Mouse (Mus musculus) myocyte (in vitro differentiated cells): ENCODE measurements around the gene Rnf115. TPM values are rescaled to one million over a fixed set of nuclear protein-coding genes. Genes with fewer than 3 reads are reported as not detected.
"Not testable (repeated sequence)": the region's sequence is repeated elsewhere in the genome, so short reads cannot be mapped to it uniquely, and the experiment has no call there.

ENCODE experiments used
- H3K27me3 ChIP-seq: one replicate; pipeline ENCODE4 v1.6.1; 2011; ENCODE audit not compliant: control insufficient read depth, insufficient read depth, insufficient read length
- H3K36me3 ChIP-seq: one replicate; pipeline ENCODE4 v1.6.1; 2011; ENCODE audit not compliant: control insufficient read depth, insufficient read depth
- H3K4me2 ChIP-seq: one replicate; pipeline ENCODE4 v1.6.1; 2011; ENCODE audit warnings: low read depth, control low read depth
- H3K4me3 ChIP-seq: one replicate; pipeline ENCODE4 v1.5.1; 2011; ENCODE audit warnings: mild to moderate bottlenecking, control low read depth, moderate library complexity
- H3K79me2 ChIP-seq: one replicate; pipeline ENCODE4 v1.6.1; 2011; ENCODE audit not compliant: control insufficient read depth, insufficient read depth
- H3ac ChIP-seq: one replicate; pipeline ENCODE4 v1.6.1; 2011; ENCODE audit not compliant: control insufficient read depth, insufficient read length
- CEBPB ChIP-seq: IDR thresholded peaks from 2 replicates; pipeline ENCODE4 v1.6.1; 2011; ENCODE audit warnings: mild to moderate bottlenecking, moderate library complexity; ENCODE audit not compliant: poor library complexity, insufficient read depth, severe bottlenecking
- E2F4 ChIP-seq: IDR thresholded peaks from one replicate; pipeline ENCODE4 v1.6.1; 2011; ENCODE audit warnings: mild to moderate bottlenecking, control low read depth, moderate library complexity; ENCODE audit not compliant: insufficient read depth
- MAX ChIP-seq: IDR thresholded peaks from one replicate; pipeline ENCODE4 v1.6.1; 2011; ENCODE audit warnings: low read depth, mild to moderate bottlenecking, control low read depth
- MYOD1 ChIP-seq, 3 experiments: IDR thresholded peaks; one replicate each; pipeline ENCODE4 v1.6.1; 2011; ENCODE audit warnings: control low read depth in 2 of 3, low read depth in 2 of 3, mild to moderate bottlenecking in 2 of 3, moderate library complexity in 1 of 3; ENCODE audit not compliant: insufficient read length in 2 of 3, control insufficient read depth in 1 of 3
- MYOG ChIP-seq, 3 experiments: IDR thresholded peaks; one replicate each; pipeline ENCODE4 v1.6.1; 2011; ENCODE audit warnings: control low read depth in 2 of 3, low read depth in 2 of 3, mild to moderate bottlenecking in 2 of 3; ENCODE audit not compliant: insufficient read length in 2 of 3, control insufficient read depth in 1 of 3, insufficient read depth in 1 of 3
- POLR2A ChIP-seq: IDR thresholded peaks from one replicate; pipeline ENCODE4 v1.6.1; 2011; ENCODE audit warnings: low read depth, mild to moderate bottlenecking, control low read depth, moderate library complexity; ENCODE audit not compliant: insufficient read length
- POLR2AphosphoS2 ChIP-seq: IDR thresholded peaks from one replicate; pipeline ENCODE4 v1.6.1; 2011; ENCODE audit warnings: low read depth, control low read depth; ENCODE audit not compliant: insufficient read length
- REST ChIP-seq: IDR thresholded peaks from one replicate; pipeline ENCODE4 v1.6.1; 2011; ENCODE audit warnings: mild to moderate bottlenecking, control low read depth, moderate library complexity; ENCODE audit not compliant: insufficient read depth, insufficient read length
- SRF ChIP-seq: IDR thresholded peaks from one replicate; pipeline ENCODE4 v1.6.1; 2011; ENCODE audit warnings: low read depth; ENCODE audit not compliant: control insufficient read depth, insufficient read length
- TCF12 ChIP-seq: IDR thresholded peaks from one replicate; pipeline ENCODE4 v1.6.1; 2011; ENCODE audit warnings: mild to moderate bottlenecking, control low read depth; ENCODE audit not compliant: poor library complexity, insufficient read depth, severe bottlenecking
- TCF3 ChIP-seq: IDR thresholded peaks from one replicate; pipeline ENCODE4 v1.6.1; 2011; ENCODE audit warnings: low read depth, control low read depth; ENCODE audit not compliant: insufficient read length
- USF1 ChIP-seq: IDR thresholded peaks from one replicate; pipeline ENCODE4 v1.6.1; 2011; ENCODE audit warnings: low read depth, mild to moderate bottlenecking, control low read depth, moderate library complexity
- polyA plus RNA-seq: library from polyadenylated mRNA; unstranded; fragments of >200 nt; fragmentation: generic; extraction: Trizol; gene quantifications from one replicate; pipeline ENCODE4 v1.2.1, GENCODE M21; 2012; ENCODE audit warnings: missing spikeins

The Rnf115 gene
- polyA plus RNA-seq, 1 experiment = 10.1 TPM

DNA sequence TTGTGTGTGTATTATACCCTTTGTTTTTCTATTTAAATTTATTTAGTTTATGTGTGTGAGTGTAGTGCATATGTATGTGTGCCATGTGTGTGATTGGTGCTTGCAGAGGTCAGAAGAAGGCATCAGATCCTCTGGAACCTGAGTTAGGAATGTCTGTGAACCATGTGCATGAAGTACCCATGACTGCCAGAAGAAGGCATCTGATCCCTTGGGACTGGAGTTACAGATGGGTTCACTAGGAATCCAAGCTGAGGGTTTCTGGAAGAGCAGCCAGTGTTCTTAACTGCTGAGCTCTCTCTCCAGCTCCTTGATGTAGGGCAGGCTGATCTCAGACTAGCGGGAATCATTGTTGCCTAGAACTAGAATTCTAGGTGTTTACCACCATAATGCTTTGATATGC, 10.5 kb downstream of the Rnf115 start:
- no peak overlapping the region for H3K4me3 ChIP-seq
- H3K36me3 ChIP-seq = no peaks in the 10 kb centered on the region
- H3K27me3 ChIP-seq = no peaks in the 10 kb centered on the region
- H3ac ChIP-seq = no peak overlapping the region
- TF ChIP-seq TCF12 (no peak), E2F4 (no peak), POLR2AphosphoS2 (no peak), USF1 (no peak), MAX (no peak), REST (no peak), CEBPB (no peak), POLR2A (no peak), SRF (no peak), MYOD1 (IDR thresholded peaks at IDR 0.05; ENCODE audit: control insufficient read depth in 1 of 3, insufficient read length in 2 of 3, low read depth in 2 of 3) (no peak), MYOG (IDR thresholded peaks at IDR 0.05; ENCODE audit: control insufficient read depth in 1 of 3, insufficient read depth in 1 of 3, insufficient read length in 2 of 3, low read depth in 2 of 3) (no peak), TCF3 (no peak)
- peaks cover 63% of the 10 kb centered on the region for H3K79me2 ChIP-seq
- H3K4me2 ChIP-seq = no peak overlapping the region

DNA sequence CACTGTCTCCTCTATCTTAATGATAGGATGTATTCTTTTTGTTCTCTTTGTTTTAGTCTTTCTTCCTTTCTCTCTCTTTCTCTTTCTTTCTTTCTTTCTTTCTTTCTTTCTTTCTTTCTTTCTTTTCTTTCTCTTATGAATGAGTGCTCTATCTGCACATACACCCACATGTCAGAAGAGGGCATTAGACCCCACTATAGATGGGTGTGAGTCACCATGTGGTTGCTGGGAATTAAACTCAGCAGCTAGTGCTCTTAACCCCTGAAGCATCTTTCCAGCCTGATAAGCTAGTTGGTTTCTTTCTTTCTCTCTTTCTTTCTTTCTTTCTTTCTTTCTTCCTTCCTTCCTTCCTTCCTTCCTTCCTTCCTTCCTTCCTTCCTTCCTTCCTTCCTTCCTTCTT, 12.8 kb downstream of the Rnf115 start:
- H3K79me2 ChIP-seq = peaks cover 59% of the 10 kb centered on the region
- not testable (repeated sequence) for H3K4me3 ChIP-seq, H3K4me2 ChIP-seq, H3ac ChIP-seq, H3K27me3 ChIP-seq, H3K36me3 ChIP-seq

DNA sequence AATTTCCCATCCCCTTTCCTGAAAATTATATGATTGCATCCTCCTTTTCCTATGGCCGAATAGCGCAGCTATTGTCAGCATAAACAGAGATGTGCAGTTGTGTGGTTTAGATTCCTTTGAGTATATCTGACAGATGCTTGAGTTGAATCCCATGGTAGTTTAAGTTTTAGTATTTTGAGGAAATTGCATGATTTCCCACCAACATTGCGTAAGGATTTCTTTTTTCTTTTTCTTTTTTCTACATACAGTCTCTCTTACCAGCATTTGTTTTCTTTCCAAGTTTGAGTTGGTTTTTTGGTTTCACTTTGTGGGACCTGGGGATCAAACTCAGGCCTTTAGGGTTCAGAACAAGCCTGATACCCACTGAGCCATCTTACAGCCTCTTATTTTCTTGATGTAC, 16.9 kb downstream of the Rnf115 start:
- Histone ChIP-seq H3K27me3 (no peaks in the 10 kb centered on the region), H3K36me3 (no peaks in the 10 kb centered on the region), H3K79me2 (peaks cover 68% of the 10 kb centered on the region)

DNA sequence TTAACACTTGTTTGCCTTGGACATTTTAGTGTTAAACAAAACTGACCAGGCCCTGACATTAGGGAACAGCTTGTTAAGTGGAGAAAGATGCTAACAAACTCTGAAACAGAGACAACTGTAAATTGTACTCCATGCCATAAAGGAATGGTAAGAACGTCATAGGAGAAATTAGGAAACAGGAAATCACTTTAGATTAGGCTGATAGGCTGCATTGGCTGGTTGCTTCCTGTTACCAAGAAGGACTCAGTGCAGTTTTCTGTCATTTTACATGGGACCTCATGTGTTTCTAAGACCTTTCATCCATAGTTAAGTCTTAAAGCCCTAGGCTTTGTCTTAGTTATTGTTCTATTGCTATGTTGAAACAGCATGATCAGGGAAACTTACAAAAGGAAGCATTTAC, 19.4 kb downstream of the Rnf115 start:
- Histone ChIP-seq H3K79me2 (peaks cover 51% of the 10 kb centered on the region), H3ac (no peak overlapping the region), H3K27me3 (no peaks in the 10 kb centered on the region), H3K4me3 (no peak overlapping the region), H3K4me2 (no peak overlapping the region), H3K36me3 (no peaks in the 10 kb centered on the region)
- TF ChIP-seq CEBPB (no peak), POLR2AphosphoS2 (no peak), REST (no peak), SRF (no peak), MYOG (IDR thresholded peaks at IDR 0.05; ENCODE audit: control insufficient read depth in 1 of 3, insufficient read depth in 1 of 3, insufficient read length in 2 of 3, low read depth in 2 of 3) (no peak)

More for the DNA sequence above, 16.9 kb downstream of the Rnf115 start:
- Histone ChIP-seq H3ac (no peak overlapping the region), H3K4me2 (no peak overlapping the region), H3K4me3 (no peak overlapping the region)
- TF ChIP-seq REST (no peak), SRF (no peak), TCF3 (no peak), TCF12 (no peak), POLR2A (no peak), E2F4 (no peak), MYOD1 (IDR thresholded peaks at IDR 0.05; ENCODE audit: control insufficient read depth in 1 of 3, insufficient read length in 2 of 3, low read depth in 2 of 3) (no peak), MAX (no peak), POLR2AphosphoS2 (no peak), MYOG (IDR thresholded peaks at IDR 0.05; ENCODE audit: control insufficient read depth in 1 of 3, insufficient read depth in 1 of 3, insufficient read length in 2 of 3, low read depth in 2 of 3) (no peak), CEBPB (no peak), USF1 (no peak)

DNA sequence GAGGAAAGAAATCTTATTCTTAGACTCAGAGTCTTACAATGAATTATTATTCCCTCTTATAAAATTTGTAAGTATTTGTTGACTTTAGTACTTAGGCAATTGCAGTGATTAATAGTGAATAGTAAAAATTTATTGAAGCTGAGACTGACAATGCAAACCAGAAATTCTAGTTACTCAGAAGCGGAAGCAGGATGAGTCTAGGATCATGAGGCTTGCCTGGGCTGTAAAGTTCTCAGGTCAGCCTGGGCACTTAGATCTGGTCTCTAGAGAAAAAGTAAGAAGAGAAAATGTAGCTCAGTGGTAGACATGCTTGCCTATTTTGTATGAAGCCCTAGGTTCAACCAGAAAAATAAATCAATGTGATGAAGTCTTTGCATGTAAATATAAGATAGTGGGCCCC, 28.5 kb downstream of the Rnf115 start:
- H3ac ChIP-seq = no peak overlapping the region

More for the DNA sequence above, 28.5 kb downstream of the Rnf115 start:
- TF ChIP-seq CEBPB = no peak
- TF ChIP-seq MYOD1 (IDR thresholded peaks at IDR 0.05; ENCODE audit: control insufficient read depth in 1 of 3, insufficient read length in 2 of 3, low read depth in 2 of 3) = no peak
- no peak for TF ChIP-seq TCF3
- no peak for TF ChIP-seq MYOG (IDR thresholded peaks at IDR 0.05; ENCODE audit: control insufficient read depth in 1 of 3, insufficient read depth in 1 of 3, insufficient read length in 2 of 3, low read depth in 2 of 3)
- no peak for TF ChIP-seq E2F4
- no peak for TF ChIP-seq MAX
- no peak for TF ChIP-seq REST
- no peak for TF ChIP-seq SRF
- no peak for TF ChIP-seq POLR2A
- TF ChIP-seq POLR2AphosphoS2 = no peak
- TF ChIP-seq USF1 = no peak
- no peak for TF ChIP-seq TCF12
- Histone ChIP-seq H3K79me2 (no peaks in the 10 kb centered on the region), H3K4me3 (no peak overlapping the region), H3K27me3 (no peaks in the 10 kb centered on the region), H3K36me3 (peaks cover 8% of the 10 kb centered on the region), H3K4me2 (no peak overlapping the region)
